Mouse (Mus musculus) neutrophil, adult 65 days (primary cell): ENCODE data around the gene Ache. TPM values are rescaled to one million over a fixed set of nuclear protein-coding genes. Genes with fewer than 3 reads are reported as not detected.

Experiments
- total RNA-seq: library from RNA; stranded (reverse); gene quantifications from 2 replicates; pipeline ENCODE4 v1.2.4, GENCODE M21; 2023

Ache gene
- 1.6 and 1.7 TPM in 2 replicates for total RNA-seq

GRCm38 (mm10) chr5:137287032-137287952 is at the start of gene Ache:
Gene Ache, plus strand, starts transcription at chr5:137287519.

GRCm38 (mm10) chr5:137293839-137294743 is 6.8 kb downstream of the Ache start, which contains the start of gene Ufsp1:
Gene Ufsp1, plus strand, starts transcription at chr5:137294629.

GRCm38 (mm10) chr5:137307071-137307912 is 20.0 kb downstream of the Ache start, which contains the start of gene Srrt:
Gene Srrt, minus strand, starts transcription at chr5:137307674.

GRCm38 (mm10) chr5:137314193-137315083 is 27.1 kb downstream of the Ache start, which contains the start of gene Trip6:
Gene Trip6, minus strand, starts transcription at chr5:137314404.

GRCm38 (mm10) chr5:137333512-137334174 is 46.3 kb downstream of the Ache start, which contains the start of gene Slc12a9:
Gene Slc12a9, minus strand, starts transcription at chr5:137333597.

Other genes starting within 250 kb of the Ache start
- gene Ap1s1, start 241.4 kb upstream of the Ache start, total RNA-seq = 26.8 and 28.0 TPM in 2 replicates
- gene Serpine1, start 215.3 kb upstream of the Ache start, total RNA-seq = not detected in 2 replicates
- gene Trim56, start 171.3 kb upstream of the Ache start, total RNA-seq = 38.6 and 42.1 TPM in 2 replicates
- not detected in 2 replicates for gene Muc3, start 138.2 kb upstream of the Ache start, total RNA-seq
- gene Muc3a, start 75.1 kb upstream of the Ache start, total RNA-seq = 1.7 and 4.4 TPM in 2 replicates
- gene Ufsp1, start 7.1 kb downstream of the Ache start, total RNA-seq = 1.2 and 2.1 TPM in 2 replicates
- gene Srrt, start 20.2 kb downstream of the Ache start, total RNA-seq = 182 and 213 TPM in 2 replicates
- gene Trip6, start 26.9 kb downstream of the Ache start, total RNA-seq = 4.7 and 6.4 TPM in 2 replicates
- 28.8 and 38.1 TPM in 2 replicates for gene Slc12a9, start 46.1 kb downstream of the Ache start, total RNA-seq
- gene Ephb4, start 62.6 kb downstream of the Ache start, total RNA-seq = not detected in 2 replicates
- gene Zan, start 189.5 kb downstream of the Ache start, total RNA-seq = 0.06 TPM in 1 of 2 replicates, not detected in the other
- 13.0 and 17.8 TPM in 2 replicates for gene Pop7, start 215.0 kb downstream of the Ache start, total RNA-seq
- 46.2 and 60.4 TPM in 2 replicates for gene Gigyf1, start 231.0 kb downstream of the Ache start, total RNA-seq
- not detected in 2 replicates for gene Epo, start 245.7 kb downstream of the Ache start, total RNA-seq
- gene Gnb2, start 246.0 kb downstream of the Ache start, total RNA-seq = 956 and 1,045 TPM in 2 replicates